Mouse (Mus musculus) embryonic facial prominence, embryonic 12.5 days (tissue): Measurements from ENCODE around the gene Pdk2. TPM values are rescaled to one million over a fixed set of nuclear protein-coding genes. Genes with fewer than 3 reads are reported as not detected.

Source experiments
- ATAC-seq: fragments of 200-750 bp; cut with Nextera tagmentation; 2 replicates; pipeline ENCODE4 v1.8.0; 2017; ENCODE audit not compliant: insufficient number of reproducible peaks, insufficient read depth, low FRiP score, low TSS enrichment
- H3K27ac ChIP-seq: fragments of 300-500 bp; sonication (generic); 2 replicates; pipeline ENCODE4 v1.5.1; 2016; ENCODE audit warnings: mild to moderate bottlenecking
- H3K27me3 ChIP-seq: fragments of 300-500 bp; sonication (generic); 2 replicates; pipeline ENCODE4 v1.6.1; 2016; ENCODE audit warnings: mild to moderate bottlenecking, moderate library complexity
- H3K36me3 ChIP-seq: fragments of 300-500 bp; sonication (generic); 2 replicates; pipeline ENCODE4 v1.6.1; 2016; ENCODE audit warnings: mild to moderate bottlenecking
- H3K4me1 ChIP-seq: fragments of 300-500 bp; sonication (generic); 2 replicates; pipeline ENCODE4 v1.6.1; 2016
- H3K4me2 ChIP-seq: fragments of 300-500 bp; sonication (generic); replicated peaks from 2 replicates; pipeline ENCODE4 v1.6.1; 2016; ENCODE audit warnings: mild to moderate bottlenecking, moderate library complexity
- H3K4me3 ChIP-seq: fragments of 300-500 bp; sonication (generic); 2 replicates; pipeline ENCODE4 v1.5.1; 2016; ENCODE audit warnings: mild to moderate bottlenecking
- H3K9ac ChIP-seq: fragments of 300-500 bp; sonication (generic); 2 replicates; pipeline ENCODE4 v1.6.1; 2016; ENCODE audit warnings: mild to moderate bottlenecking, moderate library complexity
- H3K9me3 ChIP-seq: fragments of 300-500 bp; sonication (generic); 2 replicates; pipeline ENCODE4 v1.6.1; 2016; ENCODE audit warnings: mild to moderate bottlenecking, moderate library complexity
- WGBS: fragments of 180-500 bp; shearing (Covaris S2); methylation state at CpG from one replicate; pipeline ENCODE4 v1.1.7; 2016; 5-methylcytosine and 5-hydroxymethylcytosine counted together
- polyA plus RNA-seq: library from polyadenylated mRNA; unstranded; fragments of >200 nt; fragmentation: Nextera tagmentation; extraction: Ambion mirVana; gene quantifications from 2 replicates; pipeline ENCODE4 v1.2.1, GENCODE M21; 2016

The Pdk2 gene
- polyA plus RNA-seq = 27.5 and 30.4 TPM in 2 replicates

- H3K9me3 ChIP-seq = no peaks in the 10 kb centered on the region
Observed at GRCm38 (mm10) chr11:95041139-95041609, at the start of gene Pdk2. Gene Pdk2 (minus strand): TSS chr11:95041354.

DNA sequence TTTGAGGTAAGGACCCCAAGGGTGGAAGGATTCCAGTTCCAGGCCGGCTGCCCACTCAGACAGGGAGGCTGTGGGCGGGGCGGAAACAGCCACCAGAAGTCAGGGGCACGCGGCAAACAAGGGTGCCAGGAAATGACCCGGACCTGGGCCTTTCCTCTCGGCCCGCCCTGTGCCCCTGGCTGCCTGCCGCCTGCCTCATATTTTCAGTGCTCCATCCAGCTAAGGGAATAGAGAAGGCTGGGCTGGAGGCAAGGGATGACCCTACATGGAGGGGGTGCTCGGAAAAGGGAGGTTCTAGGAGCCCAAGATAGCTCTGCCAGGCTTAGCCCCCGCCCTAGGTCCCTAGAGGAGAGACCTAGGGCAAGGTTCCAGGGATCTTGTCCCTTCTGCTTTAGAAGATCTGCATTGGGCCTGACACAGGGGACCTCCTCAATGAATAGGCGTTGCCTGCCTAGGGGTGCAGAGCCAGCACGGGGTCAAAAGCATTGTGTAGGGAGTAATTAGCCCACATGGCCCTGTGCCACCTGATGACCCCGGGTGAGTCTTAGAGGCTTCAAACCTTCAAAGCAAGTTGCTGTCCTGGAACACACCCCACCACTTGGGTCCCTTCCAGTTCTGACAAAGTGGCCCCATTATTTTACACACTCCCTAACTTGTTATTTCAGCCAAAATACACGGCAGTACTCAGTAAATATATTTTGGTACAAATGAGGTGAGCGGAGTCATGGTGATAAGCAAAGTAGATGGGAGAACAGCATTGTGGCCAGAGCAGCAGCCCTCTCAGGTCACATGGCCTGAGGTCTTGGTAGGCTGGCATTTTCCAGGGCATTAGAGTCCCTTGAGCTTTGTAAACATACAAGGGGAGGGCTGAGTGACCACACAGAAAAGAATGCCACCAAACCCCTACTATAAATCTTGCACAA, 48.0 kb upstream of the Pdk2 start:
- Histone ChIP-seq H3K27ac (no peak overlapping the region), H3K9me3 (no peaks in the 10 kb centered on the region), H3K4me1 (peaks cover 28% of the 10 kb centered on the region), H3K4me3 (no peak overlapping the region), H3K36me3 (no peaks in the 10 kb centered on the region), H3K27me3 (no peaks in the 10 kb centered on the region), H3K4me2 (no peak overlapping the region), H3K9ac (no peak overlapping the region)
- WGBS = 65% methylated on average over 16 of the region's 16 CpGs
- ATAC-seq = no peak

More at GRCm38 (mm10) chr11:95041139-95041609, at the start of gene Pdk2:
- Histone ChIP-seq H3K36me3 (no peaks in the 10 kb centered on the region; the same call in 1 of the 2 replicates), H3K4me3 (peak within 1 kb of the TSS; percentile 73), H3K27me3 (no peaks in the 10 kb centered on the region), H3K4me1 (peaks cover 17% of the 10 kb centered on the region), H3K9ac (peak within 1 kb of the TSS; percentile 73), H3K27ac (peak within 1 kb of the TSS; percentile 63), H3K4me2 (peak within 1 kb of the TSS; percentile 74)
- under 1% methylated on average over 41 of the region's 41 CpGs for WGBS
- ATAC-seq = peak; percentile 97

DNA sequence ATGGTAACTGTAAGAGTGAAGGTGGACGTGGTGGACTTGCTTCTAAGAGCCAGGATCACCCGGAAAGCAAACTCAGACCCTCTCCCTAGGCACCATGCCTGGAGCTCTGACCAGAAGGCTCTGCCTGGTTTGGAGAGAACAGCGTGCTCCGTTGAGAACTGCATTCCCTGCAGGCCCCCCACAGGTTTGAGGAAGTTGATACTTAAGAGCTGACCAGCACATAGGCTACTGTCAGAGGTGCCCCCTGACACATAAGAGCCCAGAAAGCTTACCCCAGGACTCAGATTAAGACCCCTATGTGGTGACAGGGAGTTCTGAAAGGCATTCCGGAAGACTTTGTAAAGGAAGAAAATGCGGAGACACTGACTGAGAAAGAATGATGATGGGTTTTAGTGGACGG, 47.1 kb upstream of the Pdk2 start:
- H3K27ac ChIP-seq = no peak overlapping the region

DNA sequence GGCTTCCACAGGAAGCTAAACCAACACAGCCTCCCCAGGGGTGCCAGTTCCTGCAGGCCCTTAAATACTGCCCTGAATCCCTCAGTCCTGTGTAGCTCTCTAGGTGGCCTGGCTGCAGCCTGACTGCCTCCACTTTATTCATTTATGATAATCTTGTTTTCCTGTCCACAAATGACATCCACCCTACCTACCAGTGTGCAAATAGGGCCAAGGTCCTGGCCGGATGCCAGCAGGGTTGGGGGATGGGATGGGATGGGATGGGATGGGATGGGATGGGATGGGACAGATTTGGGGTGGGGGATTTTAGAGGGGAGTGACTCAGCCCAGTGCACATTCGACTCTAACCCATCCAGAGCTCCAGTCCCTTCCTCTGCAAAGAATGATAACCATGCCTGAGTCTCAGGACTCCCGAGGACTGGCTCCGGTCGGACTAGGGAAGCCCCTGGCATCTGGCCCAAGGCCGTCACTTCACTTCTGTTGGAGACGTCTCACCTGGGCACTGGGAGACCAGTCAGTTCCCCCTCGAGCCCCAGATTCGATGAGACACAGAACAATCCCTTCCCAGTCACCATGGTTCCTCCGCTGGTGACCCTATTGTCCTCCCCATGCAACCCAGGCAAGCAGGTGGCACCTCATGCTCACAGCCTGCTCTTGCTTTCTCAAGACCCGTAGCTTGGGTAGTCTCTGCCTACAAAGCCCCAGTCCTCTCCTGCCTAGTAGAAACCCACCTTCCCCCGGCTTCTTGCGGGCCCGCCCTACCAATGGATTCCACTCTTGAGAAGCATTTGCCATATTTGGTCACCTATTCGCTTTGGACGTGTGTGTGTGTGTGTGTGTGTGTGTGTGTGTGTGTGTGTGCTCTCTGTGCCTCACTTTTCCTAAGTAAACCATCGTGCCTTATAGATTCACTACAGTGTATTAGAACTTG, 46.4 kb upstream of the Pdk2 start:
- H3K4me3 ChIP-seq = no peak overlapping the region
- 68% methylated on average over 17 of the region's 17 CpGs for WGBS
- H3K9me3 ChIP-seq = no peaks in the 10 kb centered on the region
- H3K36me3 ChIP-seq = no peaks in the 10 kb centered on the region
- no peak for ATAC-seq
- H3K9ac ChIP-seq = no peak overlapping the region
- H3K27ac ChIP-seq = 0 out of 2 replicates have a peak overlapping the region, but pooled peaks have one; percentile 24
- no peaks in the 10 kb centered on the region for H3K27me3 ChIP-seq
- no peak overlapping the region for H3K4me2 ChIP-seq
- H3K4me1 ChIP-seq = peaks cover 28% of the 10 kb centered on the region

More for the DNA sequence above, 47.1 kb upstream of the Pdk2 start:
- H3K4me3 ChIP-seq = no peak overlapping the region
- H3K4me1 ChIP-seq = peaks cover 28% of the 10 kb centered on the region
- no peak overlapping the region for H3K4me2 ChIP-seq
- no peaks in the 10 kb centered on the region for H3K27me3 ChIP-seq
- WGBS = 58% methylated on average over 7 of the region's 7 CpGs
- H3K9ac ChIP-seq = no peak overlapping the region
- no peak for ATAC-seq
- H3K9me3 ChIP-seq = no peaks in the 10 kb centered on the region
- H3K36me3 ChIP-seq = no peaks in the 10 kb centered on the region

DNA sequence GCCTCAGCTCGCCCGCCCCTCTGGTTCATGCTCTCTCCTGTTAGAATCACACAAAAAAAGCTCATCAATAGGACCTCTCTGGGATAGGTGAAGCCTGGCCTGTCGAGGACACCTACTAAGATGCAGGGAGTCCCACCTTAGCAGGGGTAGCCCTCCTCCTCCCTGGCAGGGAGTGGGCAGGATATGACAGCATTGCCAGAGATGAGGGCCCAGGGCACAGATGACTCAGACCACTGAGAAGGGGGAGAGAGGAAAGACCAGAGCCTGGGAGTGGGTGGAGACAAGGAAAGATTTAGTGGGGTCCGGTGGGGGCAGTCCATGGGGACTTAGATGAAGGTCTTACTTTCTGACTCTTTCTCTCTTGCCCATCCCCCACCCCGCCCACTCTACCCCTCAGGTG, 45.1 kb upstream of the Pdk2 start:
- no peak overlapping the region for H3K4me3 ChIP-seq
- 42% methylated on average over 5 of the region's 5 CpGs for WGBS
- no peak overlapping the region for H3K9ac ChIP-seq
- no peaks in the 10 kb centered on the region for H3K9me3 ChIP-seq
- H3K27ac ChIP-seq = no peak overlapping the region
- ATAC-seq = no peak
- H3K4me2 ChIP-seq = no peak overlapping the region
- H3K4me1 ChIP-seq = peaks cover 28% of the 10 kb centered on the region
- H3K27me3 ChIP-seq = no peaks in the 10 kb centered on the region
- no peaks in the 10 kb centered on the region for H3K36me3 ChIP-seq

- 8% methylated on average over 5 of the region's 5 CpGs for WGBS
- Histone ChIP-seq H3K4me1 (peaks cover 28% of the 10 kb centered on the region), H3K9me3 (no peaks in the 10 kb centered on the region), H3K27me3 (no peaks in the 10 kb centered on the region), H3K4me2 (no peak overlapping the region), H3K4me3 (no peak overlapping the region), H3K9ac (no peak overlapping the region), H3K36me3 (no peaks in the 10 kb centered on the region), H3K27ac (no peak overlapping the region)
- ATAC-seq = no peak
Observed at GRCm38 (mm10) chr11:95085710-95086109, 44.6 kb upstream of the Pdk2 start.

GRCm38 (mm10) chr11:95084811-95085382, 43.7 kb upstream of the Pdk2 start:
- ATAC-seq = no peak
- H3K27me3 ChIP-seq = peaks cover 2% of the 10 kb centered on the region; the same call in 1 of the 2 replicates
- H3K4me3 ChIP-seq = no peak overlapping the region
- H3K36me3 ChIP-seq = no peaks in the 10 kb centered on the region
- H3K9me3 ChIP-seq = no peaks in the 10 kb centered on the region
- H3K4me1 ChIP-seq = peaks cover 31% of the 10 kb centered on the region
- no peak overlapping the region for H3K27ac ChIP-seq
- WGBS = 34% methylated on average over 5 of the region's 5 CpGs
- H3K4me2 ChIP-seq = no peak overlapping the region
- H3K9ac ChIP-seq = no peak overlapping the region

GRCm38 (mm10) chr11:95084175-95084574, 43.0 kb upstream of the Pdk2 start:
- Histone ChIP-seq H3K36me3 (no peaks in the 10 kb centered on the region), H3K4me1 (peaks cover 35% of the 10 kb centered on the region), H3K9ac (no peak overlapping the region), H3K27me3 (peaks cover 5% of the 10 kb centered on the region; the same call in 1 of the 2 replicates), H3K9me3 (no peaks in the 10 kb centered on the region), H3K27ac (no peak overlapping the region), H3K4me2 (no peak overlapping the region), H3K4me3 (no peak overlapping the region)
- 41% methylated on average over 4 of the region's 4 CpGs for WGBS
- no peak for ATAC-seq

GRCm38 (mm10) chr11:95082896-95083295, 41.7 kb upstream of the Pdk2 start:
- H3K9ac ChIP-seq = no peak overlapping the region
- WGBS = 89% methylated on average over 7 of the region's 7 CpGs
- H3K36me3 ChIP-seq = no peaks in the 10 kb centered on the region
- no peak for ATAC-seq
- peaks cover 6% of the 10 kb centered on the region for H3K27me3 ChIP-seq
- no peak overlapping the region for H3K27ac ChIP-seq
- peaks cover 33% of the 10 kb centered on the region for H3K4me1 ChIP-seq
- no peak overlapping the region for H3K4me2 ChIP-seq
- H3K4me3 ChIP-seq = no peak overlapping the region
- H3K9me3 ChIP-seq = no peaks in the 10 kb centered on the region

DNA sequence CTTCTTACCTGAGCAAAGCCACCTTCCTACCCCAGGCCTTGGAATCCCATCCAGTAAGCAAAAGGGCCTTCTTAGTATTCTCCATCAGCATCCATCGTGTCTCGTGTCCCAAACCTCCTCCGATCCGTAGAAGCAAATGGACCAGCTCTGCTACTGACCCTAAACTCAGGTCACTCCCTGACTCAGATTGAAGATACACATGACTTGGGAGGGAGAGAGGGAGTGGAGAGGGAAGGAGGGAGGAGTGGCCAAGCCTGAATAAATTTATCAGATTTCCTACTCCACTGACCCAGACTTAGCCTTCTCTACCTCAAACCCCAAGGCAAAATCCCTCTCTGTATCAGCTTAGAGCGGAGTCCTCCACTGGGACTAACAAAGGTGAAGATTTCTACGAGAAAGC, 39.6 kb upstream of the Pdk2 start:
- H3K27me3 ChIP-seq = peaks cover 26% of the 10 kb centered on the region
- no peaks in the 10 kb centered on the region for H3K36me3 ChIP-seq
- no peak for ATAC-seq
- H3K27ac ChIP-seq = no peak overlapping the region
- no peak overlapping the region for H3K4me3 ChIP-seq
- no peaks in the 10 kb centered on the region for H3K9me3 ChIP-seq
- peaks cover 31% of the 10 kb centered on the region for H3K4me1 ChIP-seq
- no peak overlapping the region for H3K9ac ChIP-seq
- WGBS = 76% methylated on average over 6 of the region's 6 CpGs
- no peak overlapping the region for H3K4me2 ChIP-seq

DNA sequence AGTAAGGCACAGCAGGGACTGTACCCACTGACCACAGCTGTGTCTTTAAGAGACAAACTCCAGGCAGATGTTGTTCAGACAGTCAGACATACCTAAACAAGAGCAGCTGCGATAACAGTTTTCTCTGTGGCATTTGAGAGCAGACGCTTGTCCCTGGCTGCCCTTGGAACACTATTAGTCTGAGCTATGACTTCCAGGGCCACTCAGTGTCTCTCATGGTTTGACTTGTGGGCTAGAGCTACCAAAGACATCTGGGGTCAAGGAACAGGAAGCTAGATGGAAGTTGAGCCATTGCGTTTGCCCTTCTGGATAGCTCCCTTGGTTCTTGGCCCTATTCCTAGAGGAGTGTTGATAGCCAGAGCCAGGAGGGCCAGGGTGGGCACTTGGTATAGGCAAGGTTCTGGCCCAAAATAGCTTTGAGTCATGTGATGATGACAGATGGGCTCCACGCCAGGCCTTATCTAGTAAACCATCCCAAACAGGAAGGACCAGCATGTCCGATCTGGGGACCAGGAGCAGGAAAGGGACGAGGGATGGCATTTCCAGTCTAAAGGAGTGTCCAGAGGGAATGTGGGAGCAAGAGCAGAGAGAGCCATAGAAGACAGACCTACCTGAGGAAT, 38.2 kb upstream of the Pdk2 start:
- ATAC-seq = no peak
- H3K27ac ChIP-seq = no peak overlapping the region
- H3K4me3 ChIP-seq = no peak overlapping the region
- no peak overlapping the region for H3K9ac ChIP-seq
- H3K4me1 ChIP-seq = peaks cover 38% of the 10 kb centered on the region
- peaks cover 40% of the 10 kb centered on the region for H3K27me3 ChIP-seq
- H3K9me3 ChIP-seq = no peaks in the 10 kb centered on the region
- H3K4me2 ChIP-seq = no peak overlapping the region
- WGBS = 67% methylated on average over 6 of the region's 6 CpGs
- no peaks in the 10 kb centered on the region for H3K36me3 ChIP-seq
